Mouse (Mus musculus): ENCODE results near the gene Spsb3.

GRCm38 (mm10) chr17:24937266-24937665, 50.8 kb downstream of the Spsb3 start:
- TF ChIP-seq CTCF (IDR thresholded peaks at IDR 0.05; ENCODE audit: low read depth): peak; percentile 38
- no peak for TF ChIP-seq EP300 (optimal IDR thresholded peaks at IDR 0.05)
